Mouse (Mus musculus) MN1 (cell line): ENCODE results near the gene Fbxl15.

Experiments
- DNase-seq: peaks from one replicate; pipeline ENCODE4 v3.0.0-alpha.2; 2016; ENCODE audit warnings: low spot score

The Fbxl15 gene

DNA sequence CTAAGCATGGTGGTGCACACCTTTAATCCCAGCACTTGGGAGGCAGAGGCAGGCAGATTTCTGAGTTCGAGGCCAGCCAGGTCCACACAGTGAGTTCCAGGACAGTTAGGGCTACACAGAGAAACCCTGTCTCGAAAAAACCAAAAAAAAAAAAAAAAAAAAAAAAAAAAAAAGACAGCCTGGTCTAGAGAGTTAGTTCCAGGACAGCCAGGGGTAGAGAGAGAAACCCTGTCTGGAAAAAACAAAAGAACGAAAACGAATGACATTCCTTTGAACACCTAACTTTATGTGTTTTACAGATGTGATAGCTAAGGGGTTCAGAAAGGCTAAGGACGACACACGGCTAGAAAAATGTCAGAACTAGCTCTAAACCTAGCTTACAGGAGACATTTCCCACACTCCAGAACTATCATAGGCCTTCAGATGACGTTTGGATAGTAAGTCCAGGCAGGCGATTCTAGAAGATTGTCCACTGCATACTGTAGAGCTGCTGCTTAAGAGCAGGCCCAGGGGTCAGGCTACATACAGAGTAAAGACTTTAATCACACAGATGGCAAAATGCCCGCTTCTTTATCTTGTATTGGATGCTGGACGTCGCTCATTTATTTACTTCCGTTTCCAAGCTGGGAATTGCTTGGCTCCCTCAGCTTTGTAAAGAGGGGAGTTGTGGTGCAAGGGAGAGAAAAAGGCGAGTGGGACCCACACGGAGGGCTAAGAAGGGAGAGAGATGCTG is 20.1 kb downstream of the Fbxl15 start:
- DNase-seq, result peak; percentile 63

DNA sequence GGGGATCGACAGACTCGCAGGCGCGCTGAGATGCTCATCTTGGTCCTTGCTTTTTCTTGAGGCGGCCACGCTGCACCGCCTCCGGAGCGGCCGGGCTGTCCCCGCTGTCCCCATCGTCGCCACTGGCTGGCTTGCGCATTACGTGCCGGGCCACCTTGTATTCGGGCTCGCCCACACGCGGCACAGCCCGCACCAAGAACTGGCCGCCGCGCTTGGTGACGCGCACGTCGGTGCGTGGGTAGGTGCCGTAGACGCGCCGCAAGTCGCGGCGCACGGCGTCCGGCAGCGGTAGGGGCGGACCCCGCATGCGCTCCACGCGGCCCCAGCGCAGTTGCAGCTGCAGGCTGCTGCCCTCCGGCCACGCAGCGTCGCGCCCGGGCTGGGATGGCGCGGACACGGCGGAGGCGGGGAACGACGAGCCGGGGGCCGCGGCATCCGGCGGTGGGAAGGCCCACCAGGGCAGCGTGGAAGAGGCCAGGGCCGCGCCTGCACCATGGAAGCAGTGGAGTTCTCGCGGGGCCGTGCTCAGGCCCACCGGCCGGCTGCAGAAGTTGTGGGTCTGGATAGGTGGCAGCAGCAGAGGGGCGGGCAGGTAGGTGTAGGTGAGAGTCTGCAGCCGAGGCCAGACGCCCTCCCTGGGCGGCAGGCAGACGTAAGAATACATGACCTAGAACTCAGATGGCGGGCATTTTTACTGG is 20.9 kb downstream of the Fbxl15 start:
- peak; percentile 84 for DNase-seq

DNA sequence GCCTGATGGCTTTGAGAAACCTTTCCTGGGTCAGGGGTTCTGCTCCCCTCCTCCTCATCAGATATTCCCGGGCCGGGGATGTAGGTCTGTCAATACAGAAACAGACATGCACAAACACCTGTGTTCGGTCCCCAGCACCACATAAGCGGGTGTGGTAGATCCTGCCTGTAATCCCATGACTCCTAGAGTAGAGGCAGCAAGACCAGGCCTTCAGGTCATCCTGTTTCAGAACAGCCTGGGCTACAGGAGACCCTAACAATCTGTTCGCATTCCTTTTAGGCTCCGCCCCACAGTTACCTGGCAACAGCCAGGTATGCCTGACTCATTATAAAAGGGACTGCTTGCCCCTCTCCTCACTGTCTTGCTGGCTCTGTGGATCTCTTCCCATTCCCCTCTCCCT is 21.6 kb downstream of the Fbxl15 start:
- no peak for DNase-seq

DNA sequence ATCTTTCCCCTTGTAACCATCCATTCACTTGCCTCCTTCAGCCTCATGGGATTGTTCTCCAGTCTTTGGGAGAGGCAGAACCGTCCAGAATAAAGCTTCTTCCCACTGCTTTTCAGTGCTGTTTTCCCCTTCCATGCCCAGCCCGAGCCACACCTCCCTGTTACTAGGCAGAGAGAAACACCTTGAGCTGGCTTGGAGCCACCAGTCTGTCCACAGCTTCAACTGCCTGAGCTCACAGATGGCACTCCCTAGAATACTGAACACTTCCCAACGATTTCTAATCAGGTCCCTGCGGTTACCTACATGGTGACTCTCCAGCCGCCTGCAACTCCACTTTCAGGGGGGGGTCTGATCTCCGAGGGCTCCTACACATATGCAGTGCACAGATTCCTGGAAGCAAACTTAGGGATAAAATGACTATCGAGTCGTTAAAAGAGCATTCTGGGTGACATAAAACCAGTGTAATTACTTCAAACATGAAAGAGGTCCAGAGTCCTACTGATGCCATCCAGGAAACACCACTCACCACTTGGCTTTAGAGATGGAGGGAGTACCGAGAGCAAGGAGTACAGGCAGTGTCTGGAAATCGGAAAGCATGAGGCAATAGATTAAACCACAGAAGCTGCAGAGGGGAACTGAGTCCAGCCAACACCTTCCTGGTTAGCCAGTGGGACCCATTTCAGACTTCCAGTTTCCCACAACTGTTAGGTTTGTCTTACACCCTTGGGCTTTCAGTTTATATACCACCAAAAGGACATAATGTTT is 22.4 kb downstream of the Fbxl15 start, which contains the start of gene 2310034G01Rik:
TSS of gene 2310034G01Rik (minus strand) at position 135 of the 765 bp plus-strand sequence.
- no peak for DNase-seq

DNA sequence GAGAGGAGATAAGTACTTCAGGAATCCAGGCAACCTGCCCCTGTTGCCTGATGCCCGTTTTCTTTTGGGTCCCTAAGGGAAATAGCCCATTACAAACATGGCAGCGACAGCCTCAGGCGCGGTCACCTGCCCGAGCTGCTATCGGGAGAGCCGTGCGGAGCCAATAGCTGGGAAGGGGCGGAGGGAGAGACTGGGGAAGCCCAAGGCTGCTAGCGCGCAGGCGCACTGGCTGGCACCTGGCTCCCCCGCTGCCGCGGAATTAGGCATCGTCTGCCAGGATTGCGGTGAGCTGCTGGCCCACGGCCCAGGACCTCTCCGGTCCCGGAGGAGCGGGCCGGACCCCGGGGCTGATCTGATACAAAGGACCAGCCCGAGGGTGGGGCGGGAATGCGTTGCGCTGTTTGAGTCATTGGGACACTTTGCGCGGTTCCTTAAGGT is 28.7 kb downstream of the Fbxl15 start:
- peak; percentile 82 for DNase-seq

DNA sequence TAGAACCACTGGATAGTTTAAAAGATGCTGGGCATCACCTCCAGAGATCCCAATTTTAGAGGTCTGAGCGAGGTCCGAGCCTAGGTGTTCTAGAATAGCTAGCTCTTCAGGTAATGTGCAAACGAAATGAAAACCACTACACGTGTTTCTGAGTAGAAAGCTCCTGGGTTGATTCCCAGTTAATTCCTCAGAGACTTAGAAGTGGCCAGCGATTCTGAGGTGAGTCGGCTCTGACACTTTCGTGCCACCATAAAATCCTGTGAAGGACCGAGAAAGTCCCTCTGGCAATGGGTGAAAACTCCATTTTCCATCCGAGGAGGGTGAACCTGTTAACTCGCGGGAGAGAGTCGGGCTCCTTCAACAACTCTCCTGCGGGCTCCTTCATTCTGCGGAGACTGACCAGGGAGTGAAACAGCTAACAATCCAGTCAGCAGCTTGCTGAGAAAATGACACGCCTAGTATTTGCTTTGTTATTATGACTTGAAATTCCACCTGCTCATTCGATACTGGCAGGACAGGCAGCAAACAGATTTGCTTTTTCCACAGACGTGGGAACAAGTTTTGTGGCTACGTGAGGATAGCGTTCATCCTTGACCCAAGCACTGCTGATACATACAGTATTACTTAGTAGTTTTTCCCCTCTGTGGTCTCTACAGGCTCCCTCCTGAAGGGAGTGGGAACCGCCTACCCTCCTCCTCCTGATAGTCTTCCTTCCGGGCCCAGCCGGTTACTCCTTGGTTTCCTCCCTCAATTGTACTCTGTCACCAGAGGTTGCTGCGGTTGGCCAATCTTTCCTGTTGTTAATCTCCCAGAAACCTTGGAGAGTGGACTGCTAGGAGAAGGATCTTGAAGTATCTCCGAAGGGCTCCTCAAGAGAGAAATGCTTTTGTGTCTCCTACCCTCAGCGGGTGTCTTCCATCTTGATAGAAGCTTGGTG is 29.6 kb downstream of the Fbxl15 start:
- no peak for DNase-seq

DNA sequence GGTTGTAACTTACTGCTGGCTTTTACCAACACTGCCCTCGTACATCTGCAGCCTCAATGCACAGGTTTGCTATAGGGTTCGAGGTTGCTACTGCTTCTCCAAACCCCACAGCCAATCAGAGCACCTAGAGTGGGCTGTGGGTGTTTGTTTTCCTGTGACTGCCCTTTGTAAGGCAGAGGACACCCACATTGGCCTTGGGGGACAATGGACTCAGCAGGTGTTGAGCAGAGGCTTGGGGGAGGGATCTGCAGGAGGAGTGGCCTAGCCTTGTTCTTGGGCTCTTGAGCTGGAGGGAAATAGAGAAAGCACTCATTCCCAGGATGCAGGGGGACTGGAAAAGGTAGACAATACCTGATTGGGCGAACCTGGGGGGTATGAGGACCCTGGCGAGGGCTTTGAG is 30.4 kb downstream of the Fbxl15 start:
- DNase-seq, result no peak

DNA sequence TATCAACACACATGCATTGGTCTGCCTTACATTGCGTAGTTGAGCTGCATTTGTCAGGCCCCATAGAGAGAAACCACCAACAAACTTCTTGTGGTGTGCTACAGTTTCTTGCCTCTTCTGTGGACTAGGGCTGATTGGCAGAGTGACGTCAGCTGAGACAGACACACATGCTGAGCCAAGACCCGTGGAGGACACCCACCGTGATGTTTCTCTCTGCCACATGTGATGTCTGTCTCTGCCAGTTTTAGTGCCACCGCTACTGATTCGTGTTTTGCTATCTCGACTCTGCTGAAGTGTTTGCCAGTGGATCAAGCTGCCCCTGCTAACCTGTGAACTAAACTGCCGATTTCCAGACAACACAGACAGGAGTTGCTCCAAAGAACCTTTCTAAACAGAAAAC is 34.1 kb downstream of the Fbxl15 start:
- no peak for DNase-seq

DNA sequence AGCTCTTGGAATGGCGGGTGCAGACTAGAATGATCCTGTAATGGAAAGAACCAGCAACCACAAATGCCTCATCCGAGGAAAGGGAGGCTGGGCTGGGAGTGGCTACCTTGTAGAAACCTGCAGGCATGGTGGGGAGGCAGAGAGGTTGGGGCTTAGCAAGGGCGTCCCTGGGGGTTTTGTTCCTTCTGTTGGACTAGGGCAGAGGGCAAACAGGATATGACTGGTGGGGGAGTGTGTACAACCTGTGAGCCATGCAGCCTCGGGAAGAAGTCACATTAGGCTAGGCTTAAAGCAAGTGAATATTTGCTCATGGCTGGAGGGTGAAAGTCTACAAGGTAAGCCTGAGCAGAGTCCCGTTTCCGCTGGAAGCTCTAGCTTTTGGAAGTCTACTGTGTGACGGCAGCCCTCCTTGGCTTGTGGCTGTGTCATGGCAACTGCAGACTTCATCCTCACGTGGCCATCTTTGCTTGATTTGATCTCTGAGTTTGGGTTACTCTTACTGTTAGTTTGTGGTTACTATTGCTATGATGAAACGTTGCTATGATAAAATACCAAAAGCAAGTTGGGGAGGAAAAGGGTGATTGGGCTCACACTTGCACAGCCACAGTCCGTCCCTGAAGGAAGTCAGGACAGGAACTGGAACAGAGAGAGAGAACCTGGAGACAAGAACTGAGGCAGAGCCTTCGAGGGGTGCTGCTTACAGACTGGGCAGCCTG is 35.5 kb downstream of the Fbxl15 start:
- no peak for DNase-seq

DNA sequence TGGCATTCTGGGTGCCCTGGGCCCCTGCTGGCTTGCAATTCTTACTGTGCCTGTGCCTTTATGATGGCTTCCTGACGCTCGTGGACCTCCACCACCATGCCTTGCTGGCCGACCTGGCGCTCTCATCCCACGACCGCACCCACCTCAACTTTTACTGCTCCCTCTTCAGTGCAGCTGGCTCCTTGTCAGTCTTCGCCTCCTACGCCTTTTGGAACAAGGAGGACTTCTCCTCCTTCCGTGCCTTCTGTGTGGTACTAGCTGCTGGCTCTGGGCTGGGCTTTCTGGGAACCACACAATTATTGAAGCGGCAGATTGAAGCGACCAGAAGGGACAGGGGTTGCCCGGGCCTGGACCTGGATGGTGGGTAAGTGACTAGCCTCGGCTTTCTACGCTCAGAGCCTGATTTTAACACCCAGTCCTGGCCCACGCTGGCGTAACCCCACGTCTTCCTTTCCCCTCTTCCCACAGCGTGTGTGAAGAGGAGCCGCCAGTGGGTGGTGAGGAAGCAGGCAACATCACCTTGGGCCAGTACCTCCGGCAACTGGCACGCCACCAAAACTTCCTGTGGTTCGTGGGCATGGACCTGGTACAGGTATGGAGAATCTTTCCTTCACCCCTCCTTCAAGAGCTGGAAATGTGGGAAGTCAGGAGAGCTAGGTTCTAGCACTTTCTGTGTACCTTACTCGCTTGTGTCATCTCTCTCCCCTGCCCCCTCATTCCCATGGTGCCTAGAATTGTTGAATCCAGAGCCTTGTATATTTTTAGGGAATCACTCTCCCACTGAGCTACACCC is 40.0 kb downstream of the Fbxl15 start:
- no peak for DNase-seq

DNA sequence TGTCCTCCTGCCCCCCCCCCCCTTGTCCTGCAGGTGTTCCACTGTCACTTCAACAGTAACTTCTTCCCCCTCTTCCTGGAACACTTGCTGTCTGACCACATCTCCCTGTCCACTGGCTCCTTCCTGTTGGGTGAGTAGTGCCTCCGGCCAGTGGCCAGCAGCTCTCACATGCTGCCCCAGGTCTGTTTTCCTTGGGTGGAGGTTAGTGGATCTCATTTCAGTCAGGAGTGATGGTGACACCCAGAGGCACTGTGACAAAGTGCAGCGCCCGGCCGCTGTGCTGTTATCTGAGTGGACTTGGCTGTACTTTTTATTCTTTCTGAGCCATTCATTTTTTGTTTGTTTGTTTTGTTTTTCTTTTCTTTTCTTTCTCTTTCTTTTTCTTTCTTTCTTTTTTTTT is 41.2 kb downstream of the Fbxl15 start:
- DNase-seq, result peak; percentile 73

DNA sequence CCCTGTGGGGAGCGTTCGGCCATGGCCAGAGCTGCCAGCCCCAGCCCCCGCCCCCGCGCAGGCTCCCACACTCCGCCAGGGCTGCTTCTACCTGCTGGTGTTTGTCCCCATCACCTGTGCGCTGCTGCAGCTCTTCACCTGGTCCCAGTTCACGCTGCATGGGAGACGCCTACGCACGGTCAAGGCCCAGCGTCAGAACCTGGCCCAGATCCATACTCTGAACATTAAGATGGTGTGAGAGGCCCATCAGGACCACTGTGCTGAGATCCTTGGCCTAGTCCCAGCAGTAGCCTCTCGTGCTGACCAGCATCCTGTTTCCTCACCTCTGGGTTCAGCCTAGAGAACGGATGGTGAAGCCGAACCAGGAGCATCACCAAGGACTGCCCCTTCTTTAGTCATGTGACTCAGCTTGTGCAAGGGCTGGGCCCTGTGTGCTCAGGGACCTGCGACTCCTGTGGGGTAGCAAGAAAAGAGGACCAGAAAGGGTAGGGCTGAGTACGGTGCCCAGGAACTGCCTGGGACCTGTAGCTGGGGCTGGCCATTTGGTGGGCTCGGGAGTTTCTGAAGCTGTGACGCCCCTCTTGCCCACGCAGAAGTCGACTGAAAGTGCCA is 46.6 kb downstream of the Fbxl15 start:
- DNase-seq, result no peak

DNA sequence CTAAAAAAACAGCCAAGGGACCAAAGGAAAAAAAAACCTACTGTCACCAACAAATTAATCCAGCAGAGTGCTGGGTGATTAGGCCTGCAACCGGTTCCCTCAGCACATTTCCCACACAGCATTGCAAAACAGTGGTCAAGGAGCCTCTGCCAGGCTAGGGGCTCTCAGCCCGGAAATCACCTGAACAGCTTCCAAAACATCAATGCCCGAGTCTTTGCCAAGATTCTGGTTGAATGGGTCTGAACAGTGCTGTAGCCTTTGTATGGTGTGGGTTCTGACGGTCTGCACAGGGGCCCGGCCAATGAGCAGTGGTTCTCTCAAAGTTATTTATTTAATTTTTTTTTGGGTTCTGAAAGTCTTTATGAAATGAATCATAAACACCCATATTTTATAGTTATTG is 47.5 kb downstream of the Fbxl15 start:
- no peak for DNase-seq

DNA sequence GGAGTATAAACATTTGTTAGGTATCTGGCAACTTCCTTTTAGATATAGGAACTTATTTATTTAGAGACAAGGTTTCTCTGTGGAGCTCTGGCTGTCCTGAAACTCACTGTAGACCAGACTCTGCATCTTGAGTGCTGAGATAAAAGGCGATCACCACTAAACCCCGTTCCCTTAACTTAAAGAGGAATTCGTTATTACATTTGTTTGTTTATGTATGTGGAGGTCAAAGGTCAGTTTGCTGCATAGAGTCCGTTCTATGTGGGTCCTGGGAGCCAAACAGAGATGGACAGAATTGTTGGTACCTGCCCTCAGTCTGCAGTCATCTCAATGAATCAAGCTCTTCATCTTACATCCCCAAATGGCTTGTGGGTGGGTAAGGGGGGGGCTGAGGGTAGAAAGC is 47.9 kb downstream of the Fbxl15 start:
- no peak for DNase-seq
